Mouse (Mus musculus): Measurements from ENCODE around the gene Adam10.

The Adam10 gene

DNA sequence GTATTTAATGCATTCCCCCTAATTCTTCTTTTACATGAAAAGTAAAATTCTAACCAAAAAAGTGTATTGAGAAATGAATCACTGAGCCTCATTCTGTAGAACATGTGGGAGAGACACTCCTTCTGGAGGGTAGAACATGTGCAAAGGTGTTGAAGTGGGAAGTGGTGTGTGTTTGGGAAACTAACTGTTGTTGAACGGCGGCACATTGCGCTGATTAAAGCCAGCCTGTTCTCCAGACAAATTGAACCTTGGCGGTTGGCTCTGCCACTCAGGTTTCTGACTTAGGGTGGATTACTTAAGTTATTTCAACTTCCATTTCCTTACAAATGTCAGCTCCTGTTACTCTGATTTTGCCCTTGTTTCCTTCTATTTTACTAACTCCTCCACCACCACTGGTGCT lies 5.1 kb upstream of the Adam10 start:
- DNase-seq (ENCODE audit: low spot score in 2 of 2): no peak

DNA sequence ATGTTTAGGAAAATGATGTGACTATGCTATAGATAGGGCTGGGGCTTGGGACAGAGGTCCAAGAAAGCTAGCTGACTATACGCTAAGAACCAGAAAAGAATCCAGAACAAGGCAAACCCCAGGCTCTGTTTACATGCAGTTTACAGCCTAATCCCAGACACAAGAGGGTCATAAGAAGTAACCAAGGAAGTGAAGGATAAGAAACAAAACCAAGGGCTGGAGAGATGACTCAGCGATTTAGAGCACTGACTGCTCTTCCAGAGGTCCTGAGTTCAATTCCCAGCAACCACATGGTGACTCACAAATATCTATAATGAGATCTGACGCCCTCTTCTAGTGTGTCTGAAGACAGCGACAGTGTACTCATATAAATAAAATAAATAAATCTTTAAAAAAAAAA lies 3.7 kb upstream of the Adam10 start:
- DNase-seq (ENCODE audit: low spot score in 2 of 2): no peak

DNA sequence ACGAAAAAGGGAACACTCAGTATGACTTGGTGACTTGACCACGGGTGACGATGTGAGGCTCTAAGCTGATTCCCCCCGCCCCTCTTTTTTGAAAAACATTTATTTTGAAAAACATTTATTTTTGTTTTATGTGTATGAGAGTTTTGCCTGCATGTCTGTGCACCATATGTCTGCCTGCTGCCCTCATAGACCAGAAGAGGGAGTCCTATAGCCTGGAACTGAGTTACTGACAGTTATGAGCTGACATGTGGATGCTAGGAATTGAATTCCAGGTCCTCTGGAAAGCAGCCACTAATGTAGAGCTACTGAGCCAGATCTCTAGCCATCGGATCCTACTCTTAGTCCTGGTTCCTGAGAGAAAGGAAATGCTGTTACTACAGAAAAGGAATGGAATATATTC lies 2.8 kb upstream of the Adam10 start:
- DNase-seq (ENCODE audit: low spot score in 2 of 2): no peak

DNA sequence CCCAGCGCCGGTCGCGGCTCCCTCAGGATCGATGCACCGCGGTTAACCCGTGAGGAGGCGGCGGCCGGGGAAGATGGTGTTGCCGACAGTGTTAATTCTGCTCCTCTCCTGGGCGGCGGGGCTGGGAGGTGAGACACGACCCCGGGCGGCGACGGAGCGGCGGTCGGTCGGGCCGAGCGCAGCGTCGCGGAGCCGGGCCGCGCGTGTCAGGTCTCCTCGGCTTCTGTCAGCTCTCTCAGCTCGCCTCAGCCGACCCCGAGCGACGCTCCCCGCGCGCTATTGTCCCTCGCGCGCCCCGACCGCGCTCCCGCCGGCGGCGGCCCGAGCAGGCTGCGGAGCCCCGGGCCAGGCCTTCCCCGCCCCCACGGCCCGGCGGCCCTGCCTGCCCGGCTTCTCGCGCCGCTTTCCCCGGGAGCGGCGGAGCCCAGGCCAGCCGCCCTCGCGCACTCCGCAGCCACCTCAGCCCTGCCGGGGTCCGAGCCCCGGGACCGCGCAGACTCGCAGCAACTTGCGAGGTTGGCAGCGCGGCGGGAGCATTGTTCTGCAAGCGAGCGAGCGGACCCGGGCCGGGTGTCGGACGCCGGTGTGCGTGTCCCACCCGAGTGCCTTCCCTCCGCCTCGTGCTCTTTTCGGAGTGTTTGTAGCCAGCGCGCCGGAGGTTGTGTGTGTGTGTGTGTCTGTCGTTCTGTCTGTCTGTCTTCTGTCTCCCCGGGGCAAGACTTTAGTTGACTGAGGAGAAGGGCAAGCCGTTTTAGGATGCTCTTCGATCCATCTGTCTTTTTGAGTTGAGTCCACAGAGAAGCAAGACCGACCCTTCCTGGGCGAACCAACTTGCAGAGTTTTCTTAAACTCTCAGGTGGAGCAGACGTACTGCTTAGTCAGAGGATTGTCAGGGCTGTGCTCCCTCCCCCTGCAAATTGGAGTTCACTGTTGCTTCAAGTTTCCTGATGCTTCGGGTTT lies 615 bp downstream of the Adam10 start:
- peak; percentile 30 to 38 for DNase-seq (ENCODE audit: low spot score in 2 of 2)

DNA sequence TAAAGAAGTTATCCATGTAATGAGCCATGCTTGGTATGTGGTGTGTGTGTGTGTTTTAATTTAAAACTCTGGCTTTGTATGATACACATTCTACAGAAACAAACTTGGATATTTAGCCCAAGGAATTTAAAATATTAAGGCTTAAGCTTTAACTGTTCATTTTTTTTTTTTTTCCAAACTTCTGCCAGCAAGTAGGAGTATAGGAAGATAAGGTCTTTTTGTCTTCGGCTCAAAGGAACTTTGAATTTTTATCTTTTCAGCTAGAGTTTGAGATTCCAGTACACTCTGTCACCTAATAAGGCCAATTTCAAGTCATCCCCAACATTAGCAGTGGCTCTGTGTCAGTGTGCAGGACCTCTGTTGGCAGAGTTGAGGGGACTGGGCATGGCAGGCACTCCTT lies 3.4 kb downstream of the Adam10 start:
- no peak for DNase-seq (ENCODE audit: low spot score in 2 of 2)

DNA sequence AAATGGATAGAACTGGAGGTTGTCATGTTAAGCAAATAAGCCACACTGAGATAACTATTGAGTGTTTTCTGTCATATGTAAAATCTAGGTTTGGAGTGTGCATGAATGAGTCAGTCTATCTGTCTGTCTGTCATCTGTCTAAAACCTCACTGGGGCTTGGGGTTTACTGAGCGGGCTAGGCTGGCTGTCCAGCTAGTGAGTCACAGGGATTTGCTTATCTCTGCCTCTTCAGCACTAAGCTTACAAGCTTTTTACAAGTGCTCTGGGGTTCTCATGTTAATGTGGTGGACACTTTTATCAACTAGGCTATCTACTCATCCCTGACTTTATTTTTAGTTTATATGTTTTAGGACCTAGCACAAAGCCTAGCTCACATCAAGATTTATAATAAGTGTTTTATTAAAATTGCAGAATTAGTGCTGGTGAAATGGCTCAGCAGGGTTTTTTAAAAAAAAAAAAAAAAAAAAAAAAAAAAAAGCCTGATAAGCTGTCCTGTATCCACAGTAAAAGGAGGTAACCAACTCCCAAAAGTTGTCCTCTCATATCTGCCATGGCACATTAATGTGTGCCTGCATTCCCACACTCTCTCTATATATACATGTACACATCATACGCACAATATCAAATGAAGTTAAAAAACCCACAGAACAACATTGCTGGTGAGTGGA lies 9.6 kb downstream of the Adam10 start:
- no peak for DNase-seq (ENCODE audit: low spot score in 2 of 2)

DNA sequence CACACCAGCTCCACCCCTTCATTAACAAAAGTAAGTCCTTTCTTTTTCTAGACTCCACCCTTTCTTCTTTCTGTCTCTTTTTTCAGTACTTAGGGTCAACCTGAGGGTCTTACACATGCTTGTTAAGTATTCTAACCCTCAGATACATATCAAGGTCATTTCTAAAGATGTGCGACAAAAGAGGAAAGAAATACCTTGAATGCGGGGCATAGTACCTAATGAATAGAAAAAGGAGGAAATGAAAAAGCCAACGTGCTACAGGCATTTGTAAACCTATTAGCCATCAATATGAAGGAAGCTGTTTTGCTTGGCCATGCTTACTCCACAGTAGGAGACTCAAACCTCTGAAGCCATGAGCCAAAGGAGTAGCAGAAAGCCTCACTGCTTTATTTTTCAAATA lies 11.1 kb downstream of the Adam10 start:
- DNase-seq (ENCODE audit: low spot score in 2 of 2): no peak

DNA sequence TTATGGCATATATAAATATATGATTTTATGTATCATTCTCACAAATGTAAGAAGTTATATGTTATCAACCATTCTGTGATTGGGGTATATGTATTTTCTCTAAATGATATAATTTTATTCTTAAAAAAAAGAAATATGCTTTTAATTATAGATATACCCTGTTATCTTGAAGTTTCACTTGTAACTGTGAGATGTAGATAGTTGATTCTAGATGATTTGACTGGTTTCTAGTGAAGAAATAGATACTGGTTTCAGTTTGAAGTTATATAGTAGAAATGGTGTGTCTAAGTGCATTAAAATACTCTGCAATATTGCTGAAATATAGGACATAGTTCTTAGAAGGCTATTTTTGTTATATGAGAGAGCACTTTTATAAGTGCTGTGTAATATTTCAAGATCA lies 11.8 kb downstream of the Adam10 start:
- no peak for DNase-seq (ENCODE audit: low spot score in 2 of 2)

DNA sequence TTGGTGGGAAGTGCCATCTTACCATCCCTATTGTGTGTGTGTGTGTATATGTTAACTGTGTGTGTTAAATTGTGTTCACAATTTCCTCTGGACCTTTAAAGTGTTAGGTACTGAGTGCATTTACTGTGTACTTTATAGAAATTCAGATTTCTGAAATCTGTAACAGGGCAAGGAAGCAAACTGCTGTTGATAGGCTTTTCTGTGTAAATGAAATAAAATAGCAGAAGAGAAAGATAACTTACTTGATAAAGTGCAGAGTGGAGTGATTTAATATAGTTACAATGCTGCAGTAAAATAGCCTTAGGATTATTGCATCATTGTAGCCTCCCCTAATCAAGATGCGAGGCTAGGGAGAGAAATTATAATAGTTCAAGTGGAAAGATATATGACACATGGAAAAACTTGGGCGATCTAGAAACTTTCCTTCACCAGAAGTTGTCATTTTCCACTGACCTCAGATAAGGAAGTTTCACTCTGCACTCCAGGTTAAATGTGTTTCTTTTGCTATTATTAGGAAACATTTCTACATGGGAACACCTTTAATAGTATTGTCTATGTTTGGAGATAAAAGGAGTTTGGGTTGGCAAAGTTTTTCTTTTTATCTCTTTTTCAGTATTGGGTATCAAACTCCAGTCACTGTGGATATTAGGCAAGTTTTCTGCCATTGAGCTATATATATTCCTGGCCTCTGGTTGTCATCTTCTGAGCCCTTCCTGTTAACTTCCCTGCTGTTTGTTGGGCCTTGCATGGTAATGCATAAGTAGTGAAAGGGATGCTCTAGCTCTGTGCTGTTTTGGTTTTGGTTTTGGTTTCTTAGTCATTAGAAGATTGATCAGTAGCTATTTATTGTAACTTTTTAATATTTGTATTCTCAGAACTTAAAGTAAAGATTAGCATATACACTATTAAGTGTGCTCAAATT lies 13.2 kb downstream of the Adam10 start:
- DNase-seq (ENCODE audit: low spot score in 2 of 2): no peak

DNA sequence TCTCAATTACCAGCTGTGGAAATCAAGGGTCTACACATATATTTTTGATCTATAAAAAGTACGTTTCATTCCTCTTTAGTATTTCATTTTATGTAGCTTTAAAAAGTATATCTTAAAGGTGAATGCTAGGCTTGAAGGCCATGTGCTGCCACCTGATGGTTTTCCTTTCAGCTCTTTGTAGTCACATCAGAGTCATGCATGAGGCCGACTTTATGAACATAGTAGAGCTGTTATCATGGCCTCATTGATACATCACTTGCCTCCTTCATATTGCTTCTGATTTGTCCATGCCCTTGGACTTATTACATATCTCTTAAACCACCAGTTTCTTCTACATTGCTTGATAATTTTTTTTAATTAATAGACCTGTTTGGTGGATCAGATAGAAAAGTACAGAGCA lies 16.9 kb downstream of the Adam10 start:
- DNase-seq (ENCODE audit: low spot score in 2 of 2): no peak

DNA sequence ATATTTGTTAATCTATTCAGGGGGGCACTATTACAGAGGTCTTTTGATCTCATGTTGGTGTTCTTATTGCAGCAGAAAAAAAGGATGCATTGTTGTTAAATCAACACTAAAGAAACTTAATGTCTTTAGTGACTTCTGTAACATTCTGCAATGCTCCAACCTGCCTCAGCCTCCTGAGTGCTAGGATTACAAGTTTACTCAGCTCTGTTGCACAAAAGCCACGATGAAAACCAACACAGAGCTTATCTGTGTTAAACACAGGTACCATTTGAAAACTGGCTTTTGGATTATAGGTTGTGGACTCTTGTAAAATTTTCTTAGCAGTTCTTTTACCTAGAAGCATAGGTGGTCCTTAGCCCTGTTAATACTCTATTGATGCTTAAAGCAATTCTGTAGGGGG lies 19.3 kb downstream of the Adam10 start:
- no peak for DNase-seq (ENCODE audit: low spot score in 2 of 2)

DNA sequence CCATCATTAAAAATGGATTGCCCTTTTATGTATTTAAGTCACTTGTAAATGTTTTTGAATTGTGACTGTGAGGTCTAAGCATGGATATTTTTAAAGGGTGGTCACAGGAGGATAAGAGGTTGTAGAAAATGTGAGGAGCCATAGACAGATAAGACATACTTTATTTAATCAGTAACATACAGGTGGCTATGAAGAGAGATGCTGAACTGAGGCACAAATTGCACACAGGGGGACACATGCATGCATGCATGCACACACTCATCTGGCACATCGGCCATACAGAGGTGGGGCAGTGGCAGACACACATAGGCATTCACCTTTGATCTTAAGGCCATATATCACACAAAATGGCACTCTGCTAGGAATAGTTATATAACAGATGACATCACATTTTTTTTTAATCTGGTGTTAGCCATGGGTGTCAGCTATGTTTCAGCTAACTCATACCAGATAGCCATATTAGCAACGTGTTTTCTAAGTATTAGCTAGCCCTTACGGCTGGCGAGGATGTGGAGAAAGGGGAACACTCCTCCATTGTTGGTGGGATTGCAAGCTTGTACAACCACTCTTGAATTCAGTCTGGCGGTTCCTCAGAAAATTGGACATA lies 24.9 kb downstream of the Adam10 start:
- DNase-seq (ENCODE audit: low spot score in 2 of 2): no peak

DNA sequence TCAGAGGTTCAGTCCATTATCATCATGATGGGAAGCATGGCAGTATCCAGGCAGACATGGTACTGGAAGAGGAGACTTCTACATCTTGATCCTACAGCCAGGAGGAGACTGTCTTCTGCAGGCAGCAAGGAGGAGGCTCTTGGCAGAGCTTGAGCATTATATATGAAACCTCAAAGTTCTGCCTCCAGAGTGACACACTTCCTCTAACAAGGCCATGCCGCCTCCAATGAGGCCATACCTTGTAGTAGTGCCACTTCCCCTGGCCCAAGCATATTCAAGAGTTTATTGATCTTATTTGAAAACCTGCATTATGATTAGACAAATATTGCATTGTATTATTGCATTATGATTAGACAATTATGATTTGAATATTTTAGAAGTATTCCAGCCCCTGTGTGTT lies 27.6 kb downstream of the Adam10 start:
- DNase-seq (ENCODE audit: low spot score in 2 of 2): no peak

DNA sequence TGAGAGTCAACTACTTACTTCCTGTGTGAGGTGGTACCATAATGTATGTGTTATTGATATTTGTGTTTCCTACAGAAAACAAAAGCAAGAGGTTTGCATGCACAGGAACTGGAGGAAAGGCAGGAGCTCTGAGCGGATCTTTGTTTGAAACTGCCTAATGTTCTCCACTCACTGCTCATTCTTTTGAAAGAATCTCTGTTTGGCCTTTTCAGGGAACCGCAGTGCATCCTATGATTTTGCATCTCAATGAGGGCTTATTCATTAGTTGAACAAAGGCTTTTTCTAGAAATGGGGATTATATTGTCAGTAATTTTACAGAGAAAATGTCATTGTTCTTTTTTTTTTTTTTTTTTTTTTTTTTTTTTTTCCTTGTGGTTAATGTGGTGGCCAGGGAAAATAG lies 50.7 kb downstream of the Adam10 start:
- no peak for DNase-seq (ENCODE audit: low spot score in 2 of 2)

DNA sequence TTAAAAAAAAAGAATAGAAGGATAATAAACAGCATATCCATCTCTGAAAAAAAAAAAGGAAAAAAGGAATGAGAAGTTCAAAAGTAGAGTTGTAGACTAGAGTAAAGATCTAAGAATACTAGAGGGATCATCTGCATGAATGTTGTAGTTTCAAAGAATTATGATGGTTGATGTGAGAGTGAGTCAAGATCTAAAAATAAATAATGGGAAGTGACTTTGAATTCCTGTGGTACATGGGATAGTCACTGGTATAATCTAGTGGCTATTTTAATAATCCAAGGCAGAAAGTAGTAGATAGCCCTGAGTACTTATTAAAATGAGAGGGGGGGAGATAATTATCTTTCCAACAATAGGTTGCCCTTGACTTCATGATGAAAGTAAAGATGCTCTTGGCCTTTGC lies 52.3 kb downstream of the Adam10 start:
- no peak for DNase-seq (ENCODE audit: low spot score in 2 of 2)

DNA sequence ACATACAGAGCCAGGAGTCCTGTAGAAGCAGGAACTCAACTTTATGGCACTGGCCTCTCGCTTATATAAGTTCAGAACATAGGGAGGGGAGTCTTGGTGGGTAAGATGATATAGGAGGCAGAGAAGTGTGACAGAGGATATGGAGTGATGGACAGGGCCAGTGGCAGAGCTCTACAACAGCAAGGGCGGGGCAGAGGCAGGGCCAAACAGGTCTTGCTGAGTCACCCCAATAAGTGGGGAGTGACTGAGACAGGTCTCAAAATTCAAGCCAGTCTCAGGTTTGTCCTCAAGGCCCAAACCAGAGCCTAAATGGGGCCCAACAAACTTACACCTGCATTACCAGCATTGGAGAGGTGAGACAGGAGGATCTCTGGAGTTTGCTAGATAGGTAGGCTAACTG lies 54.4 kb downstream of the Adam10 start:
- DNase-seq (ENCODE audit: low spot score in 2 of 2): peak; percentile 8 to 14

DNA sequence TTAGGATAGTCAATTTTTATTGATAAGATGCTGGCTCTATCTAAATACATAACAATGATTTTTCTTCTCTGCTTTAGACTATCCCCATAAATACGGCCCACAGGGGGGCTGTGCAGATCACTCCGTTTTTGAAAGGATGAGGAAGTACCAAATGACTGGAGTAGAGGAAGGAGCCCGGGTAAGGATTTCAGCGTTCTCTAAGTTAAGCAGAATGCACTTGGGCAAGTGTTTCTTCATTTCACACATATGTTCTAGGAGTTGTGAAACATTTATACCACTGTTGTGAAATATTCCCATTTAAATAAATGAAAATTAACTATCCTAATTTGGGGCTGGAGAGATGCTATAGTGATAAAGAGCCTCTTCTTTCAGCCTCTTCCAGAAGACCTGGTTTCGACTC lies 61.2 kb downstream of the Adam10 start:
- DNase-seq (ENCODE audit: low spot score in 2 of 2): no peak

DNA sequence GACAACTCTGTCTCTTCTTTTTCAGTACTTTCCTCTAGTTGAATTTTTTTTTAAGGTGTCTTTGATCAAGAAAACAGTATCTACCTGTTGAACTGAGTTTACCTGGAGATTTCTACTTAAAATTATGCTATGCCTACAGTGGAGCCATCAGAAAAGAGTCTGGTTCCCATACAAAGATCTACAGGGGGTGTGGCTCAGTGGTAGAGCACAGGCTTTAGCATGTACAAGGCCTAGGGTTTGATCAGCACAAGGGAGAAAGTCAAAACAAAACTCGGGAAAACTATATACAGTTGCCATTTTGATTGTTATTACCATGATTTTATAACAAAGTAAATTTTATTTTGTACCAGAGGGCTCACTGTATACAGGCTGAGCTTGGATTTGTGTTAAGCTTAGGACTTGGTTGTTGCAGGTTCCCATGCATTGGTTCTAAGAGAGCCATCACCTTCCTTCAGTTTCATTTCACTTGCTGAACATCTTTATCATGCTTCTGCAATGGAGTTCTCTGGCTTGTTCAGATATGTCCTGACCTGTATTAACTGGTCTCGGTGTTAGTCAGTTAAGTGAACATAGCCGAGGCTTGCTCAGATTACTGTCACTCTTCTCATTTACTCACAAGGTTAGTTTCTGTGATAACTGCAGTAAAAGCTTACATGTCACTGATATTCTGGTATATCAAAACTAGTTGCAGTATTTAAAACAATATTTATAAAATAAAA lies 72.9 kb downstream of the Adam10 start:
- no peak for DNase-seq (ENCODE audit: low spot score in 2 of 2)

DNA sequence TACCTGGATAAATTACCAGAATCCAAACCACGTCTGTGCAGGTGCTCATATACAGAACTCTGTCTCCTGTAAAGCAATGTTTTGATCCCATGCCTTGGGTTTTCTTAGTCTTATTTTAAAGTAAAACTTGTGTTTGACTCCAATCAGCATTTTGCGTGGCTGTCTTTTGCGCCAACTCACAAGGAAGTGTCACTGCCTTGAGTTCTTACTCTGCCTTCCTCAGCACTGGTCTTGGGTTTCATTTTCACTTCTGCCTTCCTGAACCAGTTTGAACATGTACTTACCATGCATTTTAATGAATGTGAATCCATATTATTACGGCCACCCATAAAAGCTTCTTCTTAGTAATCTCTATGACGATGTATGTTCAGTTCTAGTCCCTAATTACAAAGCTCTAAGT lies 82.2 kb downstream of the Adam10 start:
- DNase-seq (ENCODE audit: low spot score in 2 of 2): no peak

DNA sequence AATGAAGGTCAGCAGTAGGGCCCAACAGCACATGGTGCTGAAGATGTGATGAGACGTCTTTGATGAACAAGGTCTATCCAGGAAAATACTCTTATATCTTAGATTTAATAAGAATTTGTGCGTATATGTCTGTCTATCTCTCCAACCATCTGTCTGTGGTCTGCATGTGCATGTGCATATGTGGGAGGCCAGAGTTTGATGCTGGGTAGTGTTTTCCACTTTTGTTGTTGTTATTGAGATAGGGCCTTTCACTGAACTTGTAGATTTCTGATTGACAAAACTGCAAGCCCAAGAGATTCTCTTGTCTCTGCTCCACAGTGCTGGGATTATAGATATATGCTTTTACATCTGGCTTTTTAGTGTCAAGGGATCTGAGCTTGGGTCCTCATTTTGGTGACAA lies 96.7 kb downstream of the Adam10 start:
- DNase-seq (ENCODE audit: low spot score in 2 of 2): no peak

DNA sequence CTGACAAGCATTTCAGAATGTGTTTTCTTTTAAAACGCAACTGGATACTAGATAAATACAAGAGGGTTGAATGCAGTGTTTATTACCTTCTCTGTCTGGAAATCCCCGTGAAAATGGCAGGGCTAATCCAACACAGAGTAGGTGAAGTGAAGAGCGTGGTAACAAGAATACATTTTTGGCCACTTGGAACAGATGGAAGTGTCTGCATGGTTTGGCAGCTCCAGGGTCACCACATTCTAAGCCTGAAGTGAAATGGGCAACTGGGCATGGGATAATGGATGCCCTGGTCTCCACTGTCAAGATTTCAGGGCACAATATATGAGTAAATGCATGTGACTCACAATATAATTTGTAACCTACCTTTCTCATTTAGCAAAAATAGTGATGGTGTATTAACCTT lies 103.4 kb downstream of the Adam10 start:
- DNase-seq (ENCODE audit: low spot score in 2 of 2): no peak

Measured in urinary bladder, postnatal 36 days (tissue).